Mouse (Mus musculus): ENCODE data around the gene Trappc3.
A peak's percentile ranks its signal among the peaks of the same experiment; 100 is the strongest.
"Not testable (repeated sequence)": the region's sequence is repeated elsewhere in the genome, so short reads cannot be mapped to it uniquely, and the experiment has no call there.

Trappc3 gene

DNA sequence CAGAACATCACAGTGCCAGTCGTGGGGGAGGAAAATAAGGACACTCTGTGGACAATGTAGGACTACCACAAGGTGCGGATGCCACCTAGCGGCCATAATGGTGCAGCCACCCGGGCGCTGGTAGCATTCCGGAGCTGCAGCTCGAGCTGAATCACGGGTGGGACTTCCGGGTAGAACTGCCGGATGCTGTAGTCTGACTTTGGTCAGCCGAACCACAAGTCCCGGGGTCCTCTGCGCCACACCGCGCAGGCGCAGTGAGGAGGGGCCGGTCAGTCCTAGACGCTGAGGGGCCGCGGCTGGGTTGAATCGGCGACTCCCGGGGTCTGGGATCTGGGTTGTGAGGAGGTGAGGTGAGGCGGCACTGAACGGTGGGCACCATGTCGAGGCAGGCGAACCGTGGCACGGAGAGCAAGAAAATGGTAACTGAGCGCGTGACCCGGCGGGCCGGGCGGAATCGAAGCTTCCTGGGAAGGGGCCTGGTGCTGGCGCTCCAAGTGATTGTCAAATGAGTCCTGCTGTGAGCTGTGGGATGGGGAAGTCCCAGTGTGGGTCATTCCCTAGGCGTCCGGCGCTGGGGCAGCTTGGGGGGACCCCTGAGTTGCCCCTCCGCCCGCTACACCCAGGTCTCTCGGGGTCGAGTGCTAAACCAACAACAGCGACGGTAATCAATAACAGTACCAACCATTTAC, at the start of gene Trappc3:
Gene Trappc3, plus strand, starts transcription at position 207 of the 689 bp plus-strand sequence.
- DNase-seq (ENCODE audit: extremely low read depth, insufficient read length, low spot score): peak; percentile 97

DNA sequence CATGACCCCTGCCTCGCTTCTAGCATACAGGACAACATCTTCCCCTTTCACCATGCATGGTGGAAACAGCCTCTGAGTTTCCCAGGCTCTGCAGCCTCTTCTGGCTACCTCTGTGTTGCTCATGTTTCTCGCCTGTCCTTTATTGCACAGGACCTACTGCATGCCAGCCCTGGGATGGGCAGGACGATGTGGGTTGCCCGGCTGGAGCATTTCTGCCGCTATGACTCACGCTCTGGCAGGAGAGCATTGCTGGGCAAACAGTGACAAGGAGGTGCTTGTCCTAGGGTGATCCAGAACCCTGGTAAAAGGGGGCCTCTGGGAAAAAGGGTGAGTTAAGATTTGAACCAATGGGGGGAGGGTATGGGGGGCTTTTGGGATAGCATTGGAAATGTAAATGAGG, 44.4 kb upstream of the Trappc3 start:
- peak; percentile 80 for DNase-seq (ENCODE audit: extremely low read depth, insufficient read length, low spot score)

GRCm38 (mm10) chr4:126219540-126219939, 42.6 kb upstream of the Trappc3 start:
- DNase-seq (ENCODE audit: extremely low read depth, insufficient read length, low spot score): not testable (repeated sequence)

DNA sequence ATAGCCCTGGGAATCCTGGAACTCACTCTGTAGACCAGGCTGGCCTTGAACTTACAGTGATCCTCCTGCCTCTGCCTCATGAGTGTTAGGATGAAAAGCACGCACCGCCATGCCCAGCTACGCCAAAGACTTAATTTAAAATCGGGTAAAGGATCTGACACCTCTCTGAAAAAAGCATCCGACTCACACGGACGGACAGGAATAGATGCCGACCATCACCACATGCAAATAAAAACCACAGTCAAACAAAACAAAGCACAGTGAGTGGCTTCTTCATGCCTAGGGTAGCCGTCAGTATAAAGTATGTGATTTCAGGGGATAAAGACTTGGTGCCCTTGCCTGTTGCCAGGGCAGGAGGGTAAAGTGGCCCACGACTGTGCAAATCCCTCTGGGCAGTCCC, 42.1 kb upstream of the Trappc3 start:
- DNase-seq (ENCODE audit: extremely low read depth, insufficient read length, low spot score): no peak

GRCm38 (mm10) chr4:126222631-126223030, 39.5 kb upstream of the Trappc3 start:
- no peak for DNase-seq (ENCODE audit: extremely low read depth, insufficient read length, low spot score)

DNA sequence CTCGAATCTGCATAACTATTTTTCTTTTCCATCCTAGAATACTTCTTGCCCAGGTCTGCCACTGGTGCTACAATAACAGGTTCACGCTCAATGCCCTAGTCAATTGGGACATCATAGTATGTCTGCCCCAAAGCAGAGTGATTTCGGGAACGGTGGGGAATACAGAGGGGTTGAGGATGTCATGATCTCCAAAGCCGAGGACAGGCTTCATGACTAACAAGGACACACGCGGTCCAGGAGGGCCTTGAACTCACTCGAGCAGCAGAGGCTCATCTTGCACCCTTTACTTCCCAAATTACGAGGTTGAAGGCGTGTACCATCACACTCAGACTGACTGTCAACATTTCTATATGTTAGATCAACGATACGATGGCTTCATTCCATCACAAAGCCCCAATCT, 35.5 kb upstream of the Trappc3 start:
- no peak for DNase-seq (ENCODE audit: extremely low read depth, insufficient read length, low spot score)

DNA sequence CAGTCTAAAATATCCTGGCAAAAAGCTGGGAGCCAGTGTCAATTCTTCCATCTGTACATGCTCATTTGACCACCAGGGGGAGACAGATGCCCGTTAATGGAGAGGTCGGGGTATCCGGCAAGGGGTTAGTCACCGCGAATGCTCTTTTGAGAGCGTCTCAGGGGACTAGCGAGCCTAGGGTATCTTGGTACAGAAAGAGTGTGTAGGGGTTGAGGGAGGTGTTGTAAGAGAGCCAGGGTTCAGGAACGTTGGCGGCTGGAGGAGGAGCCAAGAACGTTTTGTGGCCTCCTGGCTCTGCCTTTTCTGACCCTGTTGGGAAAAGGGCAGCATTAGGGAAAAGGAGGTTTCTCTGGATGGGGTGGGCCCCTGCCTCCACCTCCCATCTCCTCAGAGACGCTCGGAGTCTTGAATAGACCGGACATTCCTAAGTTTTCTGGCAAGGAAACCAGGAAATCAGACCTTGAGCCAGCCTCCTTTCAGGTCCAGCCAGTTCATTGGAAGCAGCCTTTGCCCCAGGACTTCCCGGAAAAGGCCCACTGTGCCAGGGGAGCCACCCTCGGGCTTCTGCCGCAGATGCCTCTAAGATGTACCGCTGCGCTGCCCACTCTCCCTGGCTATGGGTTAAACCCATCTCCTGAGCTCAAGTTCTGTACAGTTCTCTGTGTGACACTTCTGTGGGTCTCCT, 34.9 kb upstream of the Trappc3 start:
- peak; percentile 83 for DNase-seq (ENCODE audit: extremely low read depth, insufficient read length, low spot score)

DNA sequence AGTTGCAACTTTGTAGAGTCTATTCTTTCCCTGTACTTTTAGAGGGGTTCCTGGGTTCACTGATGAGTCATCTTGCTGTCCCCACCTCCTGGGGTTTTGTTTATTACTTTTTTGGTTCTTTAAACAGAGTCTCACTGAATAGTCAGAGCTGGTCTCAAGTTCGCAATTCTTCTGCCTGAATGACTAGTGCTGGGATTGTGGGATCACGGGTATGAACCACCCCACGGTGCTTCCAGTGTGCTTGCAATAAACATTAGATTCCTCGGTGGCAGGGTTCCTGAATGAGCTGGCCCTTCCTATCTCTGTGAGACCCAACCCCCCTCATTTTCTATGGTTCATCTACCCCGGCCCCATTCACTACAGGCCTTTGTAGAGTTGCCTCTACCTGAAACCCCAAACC, 34.0 kb upstream of the Trappc3 start:
- no peak for DNase-seq (ENCODE audit: extremely low read depth, insufficient read length, low spot score)

DNA sequence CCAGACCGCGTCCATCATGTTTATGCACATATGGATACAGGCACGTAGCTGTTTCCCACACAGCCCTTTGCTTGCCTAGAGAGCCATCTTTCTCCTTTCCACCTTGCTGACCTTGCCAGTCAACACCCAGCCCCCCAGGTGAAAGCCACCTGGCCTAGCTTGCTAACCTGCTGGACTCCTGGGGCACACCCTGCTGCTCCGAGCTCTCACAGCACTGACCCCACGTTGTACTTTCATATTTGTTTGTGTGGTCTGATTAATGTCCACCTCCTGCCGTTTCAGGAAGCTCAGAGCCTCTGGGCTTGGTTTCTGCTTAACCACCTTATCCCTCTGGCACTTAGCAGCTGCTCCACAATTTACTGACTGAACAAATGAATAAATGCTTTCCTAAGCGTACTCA, 32.2 kb upstream of the Trappc3 start:
- no peak for DNase-seq (ENCODE audit: extremely low read depth, insufficient read length, low spot score)

- DNase-seq (ENCODE audit: extremely low read depth, insufficient read length, low spot score): no peak
Measured at GRCm38 (mm10) chr4:126233676-126234308, 28.3 kb upstream of the Trappc3 start.

DNA sequence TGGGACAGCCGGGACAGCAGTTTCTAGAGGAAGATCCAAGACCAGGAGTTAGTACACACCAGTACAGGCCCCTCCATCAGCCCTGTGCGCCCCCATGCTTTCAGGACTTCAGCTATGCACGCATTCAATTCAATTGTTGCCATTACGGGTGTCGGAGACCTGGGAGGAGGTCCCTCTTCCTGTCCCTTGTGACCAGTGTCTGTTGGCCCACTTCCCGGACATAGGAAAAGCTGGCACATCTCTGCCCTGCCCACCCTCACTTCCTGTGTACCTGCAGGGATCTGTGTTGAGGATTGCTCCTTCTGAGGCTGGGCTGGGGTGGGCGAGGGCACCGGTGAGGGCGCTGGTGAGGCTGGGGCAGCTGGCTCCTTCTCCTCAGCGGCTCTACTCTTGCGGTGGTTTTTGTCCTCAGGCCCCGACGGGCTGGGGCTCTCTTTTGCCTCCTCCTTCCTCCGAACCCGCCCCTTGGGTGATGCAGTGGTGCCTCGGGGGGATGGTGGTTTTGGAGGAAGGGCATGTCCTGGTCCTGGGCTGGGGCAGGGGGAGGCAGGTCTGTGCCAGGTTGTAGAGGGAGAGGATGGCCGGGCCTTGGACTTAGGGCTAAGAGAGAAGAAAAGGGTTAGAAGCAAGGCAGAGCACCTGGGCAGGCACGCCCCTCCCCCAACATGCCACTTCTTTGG, 27.5 kb upstream of the Trappc3 start:
- DNase-seq (ENCODE audit: extremely low read depth, insufficient read length, low spot score): no peak

GRCm38 (mm10) chr4:126235191-126235590, 26.9 kb upstream of the Trappc3 start:
- no peak for DNase-seq (ENCODE audit: extremely low read depth, insufficient read length, low spot score)

- DNase-seq (ENCODE audit: extremely low read depth, insufficient read length, low spot score): no peak
Measured at GRCm38 (mm10) chr4:126236467-126237280, 25.5 kb upstream of the Trappc3 start.

- no peak for DNase-seq (ENCODE audit: extremely low read depth, insufficient read length, low spot score)
Measured at GRCm38 (mm10) chr4:126237721-126238242, 24.3 kb upstream of the Trappc3 start.

GRCm38 (mm10) chr4:126239862-126240475, 22.2 kb upstream of the Trappc3 start:
- peak; percentile 43 for DNase-seq (ENCODE audit: extremely low read depth, insufficient read length, low spot score)

- no peak for DNase-seq (ENCODE audit: extremely low read depth, insufficient read length, low spot score)
Measured at GRCm38 (mm10) chr4:126241956-126242355, 20.2 kb upstream of the Trappc3 start.

DNA sequence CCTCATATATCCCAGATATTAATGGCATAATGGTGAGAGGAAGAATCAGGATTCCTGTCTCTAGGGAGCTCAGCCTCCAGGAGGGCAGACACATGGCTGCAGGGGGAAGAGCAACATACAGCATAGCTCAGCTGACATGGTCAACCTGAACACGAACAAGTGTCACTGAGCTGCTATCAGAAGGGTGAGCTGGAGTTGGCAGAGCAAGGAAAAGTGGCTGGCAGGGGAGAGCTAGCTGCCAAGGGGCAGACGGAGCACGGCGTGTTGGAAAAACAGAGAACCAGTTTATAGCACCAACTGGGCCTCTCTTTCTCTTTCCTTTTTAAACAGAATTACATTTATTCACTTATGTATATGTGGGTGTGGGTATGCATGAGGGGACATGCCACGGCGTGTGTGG, 19.6 kb upstream of the Trappc3 start:
- no peak for DNase-seq (ENCODE audit: extremely low read depth, insufficient read length, low spot score)

DNA sequence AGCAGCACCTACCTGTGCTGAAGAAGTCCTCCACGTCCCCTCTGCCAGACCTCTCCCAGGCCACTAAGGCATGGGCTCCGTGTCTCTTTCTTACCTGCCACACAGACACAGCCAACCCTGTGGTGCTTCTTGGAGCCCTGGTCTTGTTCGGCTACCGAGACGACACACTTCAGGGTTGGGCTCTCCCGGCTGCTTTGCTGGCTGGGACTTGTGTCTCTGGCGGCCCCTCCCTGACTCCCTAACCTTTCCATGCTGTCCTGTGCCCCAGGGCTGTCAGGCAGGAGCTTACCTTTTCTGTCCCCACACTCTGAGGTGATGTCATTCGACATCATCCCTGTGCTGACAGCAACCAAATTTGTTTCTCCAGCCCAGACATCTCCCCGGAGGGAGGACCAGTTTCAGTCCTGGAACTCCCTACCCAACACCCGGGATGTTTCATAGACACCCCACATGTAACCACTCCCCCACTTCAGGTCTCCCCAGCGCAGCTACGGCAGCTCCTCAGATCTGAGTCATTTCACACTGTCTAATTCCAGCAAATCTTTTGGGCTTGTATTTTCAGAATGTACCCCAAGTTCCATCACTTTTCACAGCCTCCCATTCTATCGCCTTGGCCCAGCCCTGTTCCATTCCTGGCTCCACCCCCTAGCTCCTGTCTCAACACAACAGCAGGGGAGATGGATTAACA, 15.8 kb upstream of the Trappc3 start:
- DNase-seq (ENCODE audit: extremely low read depth, insufficient read length, low spot score): no peak

DNA sequence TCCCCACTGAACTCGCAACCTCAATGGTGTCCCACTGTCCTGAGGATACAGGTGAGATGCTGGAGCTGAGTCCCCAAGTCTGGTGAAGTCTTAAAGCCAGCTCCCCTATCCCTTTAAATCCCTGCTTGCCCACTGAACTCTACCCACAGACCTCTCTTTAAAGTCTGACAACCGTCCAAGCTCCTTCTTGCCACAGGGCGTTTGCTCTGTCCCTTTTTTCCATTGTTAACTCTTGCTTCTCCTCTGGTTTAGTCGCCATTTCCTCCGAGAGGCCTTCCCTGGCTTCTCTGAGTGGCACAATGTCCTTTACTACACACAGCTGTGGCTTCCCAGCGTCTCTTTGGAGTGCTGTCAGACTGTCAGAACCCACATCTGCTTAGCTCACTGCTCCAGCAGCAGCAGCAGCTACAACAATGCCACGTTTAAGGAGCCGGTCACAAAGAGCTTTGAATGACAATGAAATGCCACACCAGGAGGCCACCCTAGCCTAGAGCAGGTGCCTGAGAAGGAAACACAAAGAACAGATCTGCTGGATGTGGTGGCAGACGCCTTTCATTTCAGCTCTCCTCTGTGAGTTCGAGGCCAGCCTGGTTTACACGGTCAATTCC, 13.8 kb upstream of the Trappc3 start:
- DNase-seq (ENCODE audit: extremely low read depth, insufficient read length, low spot score): no peak
